Mouse (Mus musculus) cerebellum, adult 2 months (tissue): ENCODE data around the gene Zxdc.

Experiments
- CTCF ChIP-seq: fragments of 200-500 bp; IDR thresholded peaks from 2 replicates; pipeline ENCODE4 v1.5.1; 2011; ENCODE audit warnings: low read depth, mild to moderate bottlenecking, control low read depth, low read length, moderate library complexity, borderline replicate concordance; ENCODE audit not compliant: insufficient read depth
- POLR2A ChIP-seq: fragments of 200-500 bp; IDR thresholded peaks from 2 replicates; pipeline ENCODE4 v1.6.1; 2011; ENCODE audit warnings: low read length, control low read depth, borderline replicate concordance; ENCODE audit not compliant: insufficient read depth

GRCm38 (mm10) chr6:90434687-90435086, 65.4 kb downstream of the Zxdc start:
- no peak for TF ChIP-seq CTCF
- no peak for TF ChIP-seq POLR2A
